Mouse (Mus musculus) spleen, adult 2 months (tissue): ENCODE data around the gene Ccdc85b. TPM values are rescaled to one million over a fixed set of nuclear protein-coding genes. Genes with fewer than 3 reads are reported as not detected.
"Not testable (repeated sequence)": the region's sequence is repeated elsewhere in the genome, so short reads cannot be mapped to it uniquely, and the experiment has no call there.

ENCODE experiments used
- DNase-seq, 2 experiments: peaks; one replicate each; pipeline versions ENCODE4 v3.0.0 to v3.0.0-alpha.2; 2012 to 2021; ENCODE audit warnings: low spot score in 2 of 2, low read depth in 1 of 2
- H3K27ac ChIP-seq: fragments of 200-500 bp; 2 replicates; pipeline ENCODE4 v1.5.1; 2012; ENCODE audit warnings: low read length, inconsistent platforms; ENCODE audit not compliant: insufficient read depth
- H3K27me3 ChIP-seq: fragments of 200-500 bp; 2 replicates; pipeline ENCODE4 v1.6.1; 2012; ENCODE audit warnings: mild to moderate bottlenecking, moderate library complexity, low read length, inconsistent platforms; ENCODE audit not compliant: control insufficient read depth, insufficient read depth
- H3K36me3 ChIP-seq: fragments of 200-500 bp; 2 replicates; pipeline ENCODE4 v1.6.1; 2012; ENCODE audit warnings: mild to moderate bottlenecking, low read length, inconsistent platforms; ENCODE audit not compliant: control insufficient read depth, insufficient read depth
- H3K4me1 ChIP-seq: fragments of 200-500 bp; 2 replicates; pipeline ENCODE4 v1.6.1; 2011; ENCODE audit warnings: inconsistent platforms; ENCODE audit not compliant: control insufficient read depth, insufficient read depth, insufficient read length
- H3K4me3 ChIP-seq: fragments of 200-500 bp; 2 replicates; pipeline ENCODE4 v1.5.1; 2011; ENCODE audit warnings: mild to moderate bottlenecking, inconsistent platforms; ENCODE audit not compliant: insufficient read depth, insufficient read length; ENCODE audit errors: extremely low read depth
- CTCF ChIP-seq: fragments of 200-500 bp; IDR thresholded peaks from 2 replicates; pipeline ENCODE4 v1.5.1; 2011; ENCODE audit warnings: mild to moderate bottlenecking, inconsistent platforms; ENCODE audit not compliant: insufficient read depth, insufficient read length, insufficient replicate concordance; ENCODE audit errors: extremely low read depth
- POLR2A ChIP-seq: fragments of 200-500 bp; IDR thresholded peaks from 2 replicates; pipeline ENCODE4 v1.6.1; 2011; ENCODE audit warnings: low read depth, low read length, inconsistent platforms
- WGBS: fragments of 180-500 bp; shearing (Covaris S2); methylation state at CpG from one replicate; pipeline ENCODE4 v1.1.7; 2018; 5-methylcytosine and 5-hydroxymethylcytosine counted together
- polyA plus RNA-seq: library from polyadenylated mRNA; depleted of rRNA; stranded (reverse); fragments of >200 nt; gene quantifications from 2 replicates; pipeline ENCODE4 v1.2.3, GENCODE M21; 2012; rRNA removed

Ccdc85b gene
- 5.3 and 6.8 TPM in 2 replicates for polyA plus RNA-seq

DNA sequence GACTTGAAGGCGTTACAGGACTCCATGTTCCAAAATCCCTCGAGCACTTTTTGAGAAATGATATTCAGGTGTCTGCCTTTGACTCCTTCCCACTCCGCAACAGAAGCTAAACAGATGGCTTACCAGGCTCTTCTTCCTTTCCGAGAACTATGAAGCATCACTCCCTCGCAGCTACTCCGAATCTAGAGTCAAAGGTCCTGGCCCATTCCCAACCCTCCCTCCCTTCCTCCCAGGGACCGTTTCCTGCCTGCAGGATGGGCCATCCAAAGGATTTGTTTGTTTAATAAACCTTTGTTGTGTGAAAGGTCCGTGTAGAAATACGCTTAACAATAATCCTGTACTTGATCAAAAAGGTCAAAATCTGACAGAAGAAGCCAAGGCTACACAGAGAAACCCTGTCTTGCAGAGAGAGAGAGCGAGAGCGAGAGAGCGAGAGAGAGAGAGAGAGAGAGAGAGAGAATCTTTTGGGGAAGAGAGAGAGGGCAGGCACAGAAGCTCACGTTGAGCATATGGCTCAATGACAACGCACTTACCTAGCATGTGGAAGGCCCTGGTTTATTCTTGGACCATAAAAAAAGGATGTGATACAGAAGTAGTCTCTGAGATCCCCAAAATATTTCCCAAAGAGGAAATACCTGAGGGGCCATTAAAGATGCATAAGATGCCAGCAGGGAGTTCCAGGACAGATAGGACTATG is at the start of gene Ccdc85b:
Gene Ccdc85b, minus strand, starts transcription at position 149 of the 697 bp plus-strand sequence.
- H3K4me1 ChIP-seq: peaks cover 14% of the 10 kb centered on the region
- no peak for DNase-seq
- peak within 1 kb of the TSS; percentile 95 for H3K27ac ChIP-seq
- H3K36me3 ChIP-seq: peaks cover 2% of the 10 kb centered on the region
- TF ChIP-seq POLR2A (no peak), CTCF (no peak)
- H3K27me3 ChIP-seq: no peaks in the 10 kb centered on the region
- 7% methylated on average over 14 of the region's 14 CpGs for WGBS
- peak within 1 kb of the TSS; percentile 98 for H3K4me3 ChIP-seq

DNA sequence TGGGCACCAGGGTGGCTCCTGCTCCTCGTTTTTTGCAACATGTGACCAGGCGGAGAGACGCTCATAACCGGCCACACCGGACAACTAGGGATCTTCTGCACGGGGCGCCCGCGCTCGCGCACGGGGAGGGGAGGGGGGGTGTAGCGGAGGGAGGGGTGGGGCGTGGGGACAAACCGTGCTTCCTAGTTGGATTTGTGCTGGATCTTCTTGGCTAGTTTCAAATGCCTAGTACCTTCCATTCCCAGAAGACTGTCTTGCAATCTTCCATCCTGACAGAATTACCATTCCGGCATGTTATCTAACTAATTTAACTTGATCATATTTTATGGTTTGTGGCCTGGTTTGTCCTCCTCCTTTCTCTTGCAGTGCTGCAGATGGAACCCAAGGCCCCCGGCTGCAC is 46.0 kb upstream of the Ccdc85b start, which contains the start of gene 1700020D05Rik:
Gene 1700020D05Rik, minus strand, starts transcription at position 101 of the 400 bp plus-strand sequence.
- no peak for DNase-seq
- 92% methylated on average over 17 of the region's 17 CpGs for WGBS

DNA sequence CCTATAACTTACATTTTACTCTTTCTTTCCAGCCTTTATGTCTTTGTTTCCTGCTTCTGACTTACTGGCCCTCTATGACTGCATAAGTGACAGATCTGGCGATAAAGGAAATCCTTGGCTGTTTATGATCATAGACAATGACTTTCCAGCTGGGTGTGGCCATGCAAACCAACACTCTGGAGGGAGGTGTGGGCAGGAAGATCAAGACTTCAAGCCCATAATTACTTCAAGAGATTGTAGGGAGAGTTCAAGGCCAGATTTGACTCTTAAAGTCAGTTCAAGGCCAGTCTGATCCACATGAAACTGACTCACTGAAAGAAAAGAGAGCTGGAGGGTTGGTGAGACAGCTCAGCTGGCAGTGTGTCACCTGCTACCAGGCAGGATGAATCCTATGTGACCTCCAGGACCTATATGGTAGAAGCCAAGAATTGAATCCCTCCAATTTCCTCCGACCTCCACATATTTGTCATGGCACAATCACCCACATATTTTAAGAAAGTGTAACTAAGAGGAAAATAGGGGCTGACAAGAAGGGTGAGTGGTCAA is 42.7 kb upstream of the Ccdc85b start:
- 84% methylated on average over 2 of the region's 2 CpGs for WGBS
- H3K27ac ChIP-seq: no peak overlapping the region
- DNase-seq: no peak
- no peak overlapping the region for H3K4me3 ChIP-seq
- no peaks in the 10 kb centered on the region for H3K4me1 ChIP-seq
- TF ChIP-seq POLR2A: no peak
- no peak for TF ChIP-seq CTCF
- H3K36me3 ChIP-seq: peaks cover 22% of the 10 kb centered on the region
- H3K27me3 ChIP-seq: no peaks in the 10 kb centered on the region

More for the DNA sequence above, 46.0 kb upstream of the Ccdc85b start, which contains the start of gene 1700020D05Rik:
- TF ChIP-seq CTCF: no peak
- Histone ChIP-seq H3K27ac (no peak within 1 kb of the TSS), H3K27me3 (no peaks in the 10 kb centered on the region), H3K4me3 (no peak within 1 kb of the TSS), H3K4me1 (no peaks in the 10 kb centered on the region), H3K36me3 (no peaks in the 10 kb centered on the region; the same call in 1 of the 2 replicates)

DNA sequence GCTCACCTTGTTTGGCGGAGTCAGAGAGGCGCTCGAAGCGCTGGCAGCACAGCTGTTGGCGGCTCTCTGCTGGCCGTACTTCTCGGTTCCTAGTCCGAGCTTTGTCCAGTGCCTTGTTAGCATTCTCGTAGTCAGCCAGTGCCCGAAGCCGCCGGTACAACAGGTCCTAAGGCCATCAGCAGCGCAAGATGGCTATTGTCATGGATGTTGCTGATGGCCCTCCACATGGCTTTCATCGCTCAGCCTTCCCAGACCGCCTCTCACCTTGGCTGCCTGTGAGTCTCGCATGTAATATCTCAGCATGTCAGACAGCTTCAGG is 38.3 kb upstream of the Ccdc85b start:
- TF ChIP-seq CTCF (no peak), POLR2A (no peak)
- Histone ChIP-seq H3K4me3 (no peak overlapping the region), H3K4me1 (no peaks in the 10 kb centered on the region), H3K36me3 (peaks cover 41% of the 10 kb centered on the region), H3K27ac (no peak overlapping the region), H3K27me3 (no peaks in the 10 kb centered on the region)
- no peak for DNase-seq
- 94% methylated on average over 16 of the region's 16 CpGs for WGBS

DNA sequence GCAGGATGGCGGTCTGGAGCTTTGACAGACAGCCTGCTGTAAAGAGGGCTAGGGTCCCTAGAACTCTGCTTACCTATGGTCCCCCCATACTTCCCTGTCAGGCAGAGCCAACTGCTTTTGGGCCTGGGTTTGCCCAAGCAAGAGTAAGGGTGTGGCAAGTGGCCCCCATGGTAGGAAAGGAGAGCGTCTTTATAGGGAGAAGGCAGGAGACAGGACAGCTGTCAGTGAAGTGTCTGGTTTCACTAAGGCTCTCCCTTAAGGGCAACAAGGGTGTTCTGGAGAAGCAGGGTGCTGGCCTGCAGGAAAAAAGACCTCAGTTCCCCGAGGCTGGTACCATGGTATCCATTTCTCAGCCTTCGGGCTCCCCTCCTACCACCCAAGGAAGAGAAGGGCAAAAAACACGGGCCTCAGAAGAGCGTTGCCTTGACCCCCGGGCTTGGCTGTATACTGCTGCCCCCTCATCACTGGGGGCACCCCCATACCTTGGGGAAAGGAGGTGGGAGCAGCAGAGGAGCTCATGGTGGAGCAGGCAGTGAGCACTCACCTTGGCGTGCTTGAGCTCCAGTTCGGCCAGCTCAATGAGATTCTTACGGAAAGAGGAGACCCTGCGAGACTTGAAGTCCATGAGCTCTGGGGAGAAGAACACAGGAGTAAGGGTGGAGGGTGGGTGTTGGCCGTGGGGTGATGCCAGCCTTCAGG is 37.8 kb upstream of the Ccdc85b start:
- 89% methylated on average over 12 of the region's 12 CpGs for WGBS
- H3K27me3 ChIP-seq: no peaks in the 10 kb centered on the region
- H3K4me1 ChIP-seq: no peaks in the 10 kb centered on the region
- no peak overlapping the region for H3K4me3 ChIP-seq
- no peak overlapping the region for H3K27ac ChIP-seq
- H3K36me3 ChIP-seq: peaks cover 41% of the 10 kb centered on the region
- DNase-seq: no peak
- TF ChIP-seq POLR2A (no peak), CTCF (no peak)

DNA sequence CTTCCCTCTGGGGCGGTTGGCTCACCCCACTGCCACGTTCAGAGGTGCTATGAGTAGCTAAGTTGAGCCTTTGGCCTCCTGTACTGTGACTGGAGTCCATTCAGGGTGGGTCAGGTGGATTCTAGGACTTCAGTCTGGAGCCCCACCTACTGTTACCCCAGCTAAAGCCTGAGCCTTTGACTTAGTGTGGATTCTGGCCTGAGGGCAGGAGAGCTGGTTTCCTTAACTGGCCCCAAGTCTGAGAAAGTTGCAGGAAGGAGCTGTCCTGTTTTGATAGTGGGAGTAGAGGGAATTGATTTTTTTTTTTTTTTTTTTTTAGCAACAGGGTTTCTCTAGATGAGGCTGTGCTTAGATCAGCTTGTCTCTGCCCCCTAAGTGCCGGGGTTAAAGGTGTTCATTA is 36.6 kb upstream of the Ccdc85b start:
- TF ChIP-seq POLR2A: no peak
- no peak for TF ChIP-seq CTCF
- H3K4me1 ChIP-seq: no peaks in the 10 kb centered on the region
- 86% methylated on average over 3 of the region's 3 CpGs for WGBS
- no peak overlapping the region for H3K4me3 ChIP-seq
- DNase-seq: no peak
- no peaks in the 10 kb centered on the region for H3K27me3 ChIP-seq
- no peak overlapping the region for H3K27ac ChIP-seq
- peaks cover 41% of the 10 kb centered on the region for H3K36me3 ChIP-seq

DNA sequence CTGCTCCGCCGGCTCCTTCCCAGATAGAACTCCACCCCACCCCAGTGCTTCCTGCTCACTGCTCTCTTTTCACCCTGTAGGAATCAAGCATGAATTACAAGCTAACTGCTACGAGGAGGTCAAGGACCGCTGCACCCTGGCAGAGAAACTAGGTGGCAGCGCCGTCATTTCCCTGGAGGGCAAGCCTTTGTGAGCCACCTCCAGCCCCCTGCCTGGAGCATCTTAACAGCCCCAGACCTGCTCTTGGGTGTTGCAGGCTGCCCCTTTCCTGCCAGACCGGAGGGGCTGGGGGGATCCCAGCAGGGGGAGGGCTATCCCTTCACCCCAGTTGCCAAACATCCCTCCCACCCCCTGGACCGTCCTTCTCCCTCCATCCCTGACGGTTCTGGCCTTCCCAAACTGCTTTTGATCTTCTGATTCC is 35.6 kb upstream of the Ccdc85b start:
- not testable (repeated sequence) for H3K27me3 ChIP-seq, H3K4me1 ChIP-seq, DNase-seq, H3K27ac ChIP-seq, H3K4me3 ChIP-seq
- peaks cover 41% of the 10 kb centered on the region for H3K36me3 ChIP-seq
- 66% methylated on average over 9 of the region's 9 CpGs for WGBS
